Mouse (Mus musculus) adipose tissue, adult 10 weeks (tissue): ENCODE data around the gene Mob2. TPM values are rescaled to one million over a fixed set of nuclear protein-coding genes. Genes with fewer than 3 reads are reported as not detected.

Experiments
- polyA plus RNA-seq: library from polyadenylated mRNA; stranded (reverse); fragments of 350-450 nt; fragmentation: Illumina TruSeq; extraction: RNeasy Lipid Tissue Mini Kit (QIAGEN cat#74804); gene quantifications from one replicate; pipeline ENCODE4 v1.2.3, GENCODE M21; 2014; ENCODE audit warnings: low read depth, low replicate concordance

Mob2 gene
- 41.4 TPM for polyA plus RNA-seq

DNA sequence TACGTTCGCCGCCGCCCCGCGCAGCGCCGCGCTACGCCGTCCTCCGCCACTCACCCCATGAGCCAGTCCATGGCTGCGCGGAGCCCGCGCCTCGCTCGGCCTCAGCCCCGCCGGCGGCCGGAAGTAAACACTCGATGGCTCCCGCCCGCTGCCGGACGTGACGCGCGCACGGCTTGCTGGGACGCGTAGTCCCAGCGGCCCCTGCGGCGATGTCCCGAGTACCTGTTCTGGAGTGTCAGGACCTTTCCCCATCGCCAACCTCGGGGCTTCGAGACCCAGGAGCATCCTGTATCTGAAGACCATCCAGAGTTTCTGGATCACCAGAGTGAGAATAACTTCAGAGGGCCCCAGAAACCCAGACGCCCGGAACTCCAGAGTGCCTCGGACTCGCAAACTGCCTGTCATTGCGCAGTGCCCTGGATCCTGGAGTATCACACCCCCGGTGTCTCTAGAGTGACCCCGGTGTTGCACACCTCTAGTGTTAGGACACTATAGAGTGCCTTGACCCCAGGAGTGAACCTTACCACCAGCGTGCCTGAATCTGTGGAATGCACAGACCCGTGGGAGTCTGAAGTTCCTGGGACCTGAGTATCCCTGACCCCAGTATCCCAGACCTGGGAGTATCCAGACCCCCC, at the start of gene Mob2:
Gene Mob2, minus strand, starts transcription at position 135 of the 635 bp plus-strand sequence.

DNA sequence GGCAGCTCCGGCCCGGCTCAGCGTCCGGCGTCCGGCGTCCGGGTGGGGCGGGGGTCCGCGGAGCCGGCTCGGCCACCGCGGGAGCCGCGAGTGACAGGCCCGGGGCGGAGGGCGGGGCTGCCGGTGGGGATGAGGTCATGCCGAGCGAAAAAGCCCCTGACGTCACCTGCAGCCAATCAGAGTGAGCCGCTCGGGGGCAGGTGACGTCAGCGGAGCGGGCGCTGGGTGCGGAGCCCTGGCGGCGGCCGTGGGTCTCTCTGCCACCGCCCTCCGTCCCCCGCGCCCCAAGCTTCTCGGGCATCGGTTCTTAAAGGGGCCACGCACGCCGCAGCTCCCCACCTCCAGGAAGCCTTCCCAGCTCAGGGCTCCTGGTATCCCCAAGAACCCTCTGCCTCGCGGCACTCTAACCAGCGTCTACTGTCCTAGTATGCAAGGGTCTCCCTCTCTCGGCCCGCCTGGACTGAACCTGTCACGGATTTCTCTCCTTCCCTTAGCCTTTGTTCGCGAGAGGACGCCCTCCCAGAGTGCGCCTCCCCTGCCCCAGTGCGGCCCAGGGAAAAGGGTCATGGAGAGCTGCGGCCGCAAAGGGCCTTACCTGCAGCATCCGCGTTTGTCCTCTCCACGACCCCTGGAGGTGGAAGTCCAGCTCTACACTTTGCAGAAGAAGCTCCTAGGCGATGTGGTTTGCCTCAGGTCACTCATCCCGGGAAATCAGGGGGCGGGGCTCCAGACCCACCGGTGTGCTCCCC, 34.5 kb upstream of the Mob2 start, which contains the start of gene Dusp8:
Gene Dusp8, minus strand, starts transcription at position 661 of the 749 bp plus-strand sequence.

Other genes starting within 250 kb of the Mob2 start
- gene Muc5b, start 222.0 kb downstream of the Mob2 start, polyA plus RNA-seq, result 66.0 TPM
- gene Tollip, start 142.6 kb downstream of the Mob2 start, polyA plus RNA-seq, result 61.8 TPM
- 1.3 TPM for gene Brsk2, start 111.3 kb downstream of the Mob2 start, polyA plus RNA-seq
- 7.1 TPM for gene Dusp8, start 34.8 kb upstream of the Mob2 start, polyA plus RNA-seq
- gene Gm45618, start 59.7 kb upstream of the Mob2 start, polyA plus RNA-seq, result not detected
- gene Gm39115, start 75.0 kb upstream of the Mob2 start, polyA plus RNA-seq, result not detected
- gene Gm45337, start 83.5 kb upstream of the Mob2 start, polyA plus RNA-seq, result not detected
- not detected for gene Gm29735, start 96.0 kb upstream of the Mob2 start, polyA plus RNA-seq
- not detected for gene Gm4553, start 104.7 kb upstream of the Mob2 start, polyA plus RNA-seq
- not detected for gene Krtap5-2, start 114.9 kb upstream of the Mob2 start, polyA plus RNA-seq
- gene Gm10153, start 129.3 kb upstream of the Mob2 start, polyA plus RNA-seq, result not detected
- gene Krtap5-3, start 140.3 kb upstream of the Mob2 start, polyA plus RNA-seq, result not detected
- not detected for gene Gm7579, start 150.8 kb upstream of the Mob2 start, polyA plus RNA-seq
- not detected for gene Krtap5-5, start 168.9 kb upstream of the Mob2 start, polyA plus RNA-seq
- gene Gm40460, start 180.0 kb upstream of the Mob2 start, polyA plus RNA-seq, result not detected
- gene Gm2431, start 197.3 kb upstream of the Mob2 start, polyA plus RNA-seq, result not detected
- not detected for gene Gm4559, start 213.3 kb upstream of the Mob2 start, polyA plus RNA-seq
- not detected for gene Krtap5-1, start 236.1 kb upstream of the Mob2 start, polyA plus RNA-seq
- gene Krtap5-4, start 242.5 kb upstream of the Mob2 start, polyA plus RNA-seq, result not detected